Mouse (Mus musculus): ENCODE measurements at regions not wholly inside any gene's neighbourhood (a gene's known extent, or its start where the extent isn't known, plus 50 kb on each side); places are given as distances from the start of the nearest gene placed in this dataset.

- TF ChIP-seq CTCF (conservative IDR thresholded peaks at IDR 0.05; ENCODE audit: low read length) = no peak
- no peak for TF ChIP-seq POU5F1 (IDR thresholded peaks at IDR 0.05; ENCODE audit: borderline replicate concordance, low read length)
- no peak for TF ChIP-seq NANOG (IDR thresholded peaks at IDR 0.05; ENCODE audit: borderline replicate concordance, low read length)
Measured at GRCm38 (mm10) chr14:72866896-72867295, 157.1 kb upstream of the Fndc3a start.

Data from E14TG2a.4 (cell line).